17 mouse cellular contexts compared by ENCODE assay signal in genomic region chr2:59207725-59208124, GRCm38 (mm10). TPM values are rescaled to one million over a fixed set of nuclear protein-coding genes. Genes with fewer than 3 reads are reported as not detected.
DNase-seq lines count a peak whose midpoint lies in the region; ATAC-seq and TF ChIP-seq lines count a peak whose summit lies in the region.
"Had no signal": no experiment of that assay in that cellular context is flagged by ENCODE, and none has a peak within 500 bp of the region (broad histone marks: within the 10 kb centered on the region; RNA-seq: fewer than 3 reads in every experiment).

No protein-coding gene starts in this region.

- DNase-seq in cerebellum, adult 9-10 months: peak; percentile 74
- DNase-seq in cerebellum, adult 9-11 months: no peak
- DNase-seq in kidney, adult 18-20 months: peak; percentile 1
- no peak for DNase-seq in kidney, postnatal 10 days
- DNase-seq in Muller cell, postnatal 12 days (ENCODE audit: inconsistent ontology term): peak; percentile 82
- DNase-seq in heart, postnatal 0 days (ENCODE audit: low spot score): peak; percentile 48
- DNase-seq in thymus, adult 18-20 months: no peak
- no peak for DNase-seq in left cerebral cortex, adult 9 months (ENCODE audit: low spot score in 2 of 2)
- DNase-seq: B cell, adult 2 months; kidney, postnatal 4 days had no signal

- H3K4me1 ChIP-seq in heart, postnatal 0 days (ENCODE audit: control insufficient read depth, insufficient read depth): peaks cover 62% of the 10 kb centered on the region
- H3K4me1 ChIP-seq: neural tube, embryonic 12.5 days had no signal

- no peaks in the 10 kb centered on the region; the same call in 1 of the 2 replicates for H3K36me3 ChIP-seq in heart, postnatal 0 days (replicated peaks; ENCODE audit: control insufficient read depth, insufficient read depth, low read length)
- H3K36me3 ChIP-seq: hindbrain, embryonic 12.5 days; neural tube, embryonic 12.5 days had no signal

- peak overlapping the region; percentile 93 for H3K27ac ChIP-seq in heart, postnatal 0 days (ENCODE audit: low read depth)
- H3K27ac ChIP-seq: embryonic facial prominence, embryonic 10.5 days; forebrain, embryonic 10.5 days; hindbrain, embryonic 12.5 days; left cerebral cortex, adult 2 months; liver, embryonic 15.5 days; neural tube, embryonic 12.5 days had no signal

- no peaks in the 10 kb centered on the region for H3K9me3 ChIP-seq in heart, postnatal 0 days (replicated peaks; ENCODE audit: control insufficient read depth, low read length)
- H3K9me3 ChIP-seq: embryonic facial prominence, embryonic 10.5 days; forebrain, embryonic 10.5 days; G1E; hindbrain, embryonic 12.5 days; liver, embryonic 15.5 days; neural tube, embryonic 12.5 days had no signal

- ATAC-seq in heart, postnatal 0 days (ENCODE audit: insufficient read depth, low read depth): peak; percentile 64

- WGBS in heart, postnatal 0 days: 13% methylated on average over 5 of the region's 5 CpGs

- H3K9ac ChIP-seq in heart, postnatal 0 days (replicated peaks; ENCODE audit: low read depth, low read length): no peak overlapping the region
- H3K9ac ChIP-seq: hindbrain, embryonic 12.5 days; liver, embryonic 15.5 days; neural tube, embryonic 12.5 days had no signal

- H3K4me3 ChIP-seq in heart, postnatal 0 days (ENCODE audit: low read depth, low read length): peak overlapping the region; percentile 21; the same call in 1 of the 2 replicates
- H3K4me3 ChIP-seq: embryonic facial prominence, embryonic 10.5 days; forebrain, embryonic 10.5 days; hindbrain, embryonic 12.5 days; left cerebral cortex, adult 2 months; liver, embryonic 15.5 days; neural tube, embryonic 12.5 days had no signal

- no peak for TF ChIP-seq CTCF in heart, postnatal 0 days (IDR thresholded peaks at IDR 0.05; ENCODE audit: low read depth)

- TF ChIP-seq EP300 in heart, postnatal 0 days (IDR thresholded peaks at IDR 0.05; ENCODE audit: low read depth): no peak; the same call in none of the 2 replicates

- no peaks in the 10 kb centered on the region for H3K27me3 ChIP-seq in heart, postnatal 0 days (ENCODE audit: control insufficient read depth, insufficient read depth, low read length)
- H3K27me3 ChIP-seq: hindbrain, embryonic 12.5 days; liver, embryonic 15.5 days; neural tube, embryonic 12.5 days had no signal

- H3K4me2 ChIP-seq in heart, postnatal 0 days (ENCODE audit: low read depth, low read length): peak overlapping the region; percentile 43
- H3K4me2 ChIP-seq: hindbrain, embryonic 12.5 days; liver, embryonic 15.5 days; neural tube, embryonic 12.5 days had no signal

RNA-seq across cellular contexts. Expression of gene Pkp4, which starts 47.1 kb away (rescaled TPM):
- total RNA-seq in heart, postnatal 0 days (2014; rRNA removed; ENCODE audit: low replicate concordance): 152 and 232 TPM in 2 replicates
- polyA plus RNA-seq in heart, postnatal 0 days (2015; fragmentation: Nextera tagmentation; extraction: Ambion mirVana): 30.9 and 36.1 TPM in 2 replicates

RNA-seq across cellular contexts. Expression of gene Ccdc148, which starts 47.2 kb away (rescaled TPM):
- 0.46 and 1.3 TPM in 2 replicates for total RNA-seq in heart, postnatal 0 days (2014; rRNA removed; ENCODE audit: low replicate concordance)
- 0.56 and 0.69 TPM in 2 replicates for polyA plus RNA-seq in heart, postnatal 0 days (2015; fragmentation: Nextera tagmentation; extraction: Ambion mirVana)
- polyA plus RNA-seq: G1E had no signal

Comparison
In these comparisons a context has a peak if more than half of its experiments do, and no peak if none do; other contexts are left out.
1. DNase-seq: peak in cerebellum, adult 9-10 months (single experiment), kidney, adult 18-20 months (single experiment), Muller cell, postnatal 12 days (single experiment) and heart, postnatal 0 days (single experiment); none in cerebellum, adult 9-11 months (single experiment), kidney, postnatal 10 days (single experiment), thymus, adult 18-20 months (0 of 2) and left cerebral cortex, adult 9 months (0 of 2).